Mouse (Mus musculus): ENCODE data around the gene Fam129a.

DNA sequence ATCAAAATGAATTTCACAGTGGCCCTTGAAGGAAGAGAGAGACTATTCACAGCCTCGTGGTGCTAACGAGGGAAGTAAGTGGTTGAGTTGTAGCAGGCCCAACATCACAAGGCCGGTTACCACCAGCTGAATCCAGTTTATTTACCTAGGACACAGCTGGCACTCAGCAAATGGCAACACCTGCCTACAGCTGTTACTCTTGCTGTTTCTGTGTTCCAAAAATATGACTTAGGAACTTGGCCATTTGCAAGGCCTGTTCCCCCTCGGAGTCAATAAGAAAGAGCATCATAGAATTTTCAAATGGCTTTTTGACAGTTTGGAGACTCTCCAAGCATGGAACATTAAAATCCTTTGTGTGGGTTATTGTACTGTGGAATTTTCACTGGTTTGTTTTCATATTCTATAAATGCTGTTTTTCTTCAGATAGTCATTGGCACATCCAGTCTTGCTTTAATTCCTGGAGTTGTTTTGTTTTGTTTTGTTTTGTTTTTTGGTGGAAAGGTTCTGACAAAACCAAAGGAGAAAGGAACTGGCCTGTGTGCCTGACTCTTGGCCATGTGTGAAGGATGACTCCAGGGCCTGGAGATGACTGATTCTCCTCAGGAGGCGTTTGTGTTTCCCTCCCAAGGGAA lies 139.6 kb downstream of the Fam129a start:
- TF ChIP-seq CTCF (conservative IDR thresholded peaks at IDR 0.05; ENCODE audit: low read length) (no peak), POU5F1 (IDR thresholded peaks at IDR 0.05; ENCODE audit: borderline replicate concordance, low read length) (no peak), NANOG (IDR thresholded peaks at IDR 0.05; ENCODE audit: borderline replicate concordance, low read length) (no peak)

Measured in E14TG2a.4 (cell line).